Mouse (Mus musculus) kidney, adult 2 months (tissue): Measurements from ENCODE around the gene Gm8267.

Source experiments
- CTCF ChIP-seq: fragments of 200-500 bp; conservative IDR thresholded peaks from 2 replicates; pipeline ENCODE4 v1.5.1; 2011; ENCODE audit warnings: low read depth, mild to moderate bottlenecking, control low read depth, low read length, moderate library complexity, mixed read lengths; ENCODE audit not compliant: insufficient read depth, insufficient read length
- POLR2A ChIP-seq: fragments of 200-500 bp; IDR thresholded peaks from one replicate; pipeline ENCODE4 v1.6.1; 2011; ENCODE audit warnings: low read depth, low read length, control low read depth

- TF ChIP-seq CTCF (no peak), POLR2A (no peak)
These were observed at the start of gene Gm8267 for GRCm38 (mm10) chr14:44750240-44750639.
